Mouse (Mus musculus) heart, postnatal 10 days (tissue): ENCODE data around the gene Dynlrb1. TPM values are rescaled to one million over a fixed set of nuclear protein-coding genes. Genes with fewer than 3 reads are reported as not detected.

Experiments
- DNase-seq, 2 experiments: peaks; one replicate each; pipeline ENCODE4 v3.0.0; 2021
- intact Hi-C: fragments of 180-260 bp; cut with DNase I; formaldehyde crosslinking; loops from one replicate; pipeline ENCODE4 v1.15.1; 2025
- total RNA-seq, 2 experiments: library from RNA; stranded (reverse); gene quantifications; 2 replicates each; pipeline ENCODE4 v1.2.3; 2021

The Dynlrb1 gene
- 100 to 1,000 TPM; 201 to 224 TPM for total RNA-seq

DNA sequence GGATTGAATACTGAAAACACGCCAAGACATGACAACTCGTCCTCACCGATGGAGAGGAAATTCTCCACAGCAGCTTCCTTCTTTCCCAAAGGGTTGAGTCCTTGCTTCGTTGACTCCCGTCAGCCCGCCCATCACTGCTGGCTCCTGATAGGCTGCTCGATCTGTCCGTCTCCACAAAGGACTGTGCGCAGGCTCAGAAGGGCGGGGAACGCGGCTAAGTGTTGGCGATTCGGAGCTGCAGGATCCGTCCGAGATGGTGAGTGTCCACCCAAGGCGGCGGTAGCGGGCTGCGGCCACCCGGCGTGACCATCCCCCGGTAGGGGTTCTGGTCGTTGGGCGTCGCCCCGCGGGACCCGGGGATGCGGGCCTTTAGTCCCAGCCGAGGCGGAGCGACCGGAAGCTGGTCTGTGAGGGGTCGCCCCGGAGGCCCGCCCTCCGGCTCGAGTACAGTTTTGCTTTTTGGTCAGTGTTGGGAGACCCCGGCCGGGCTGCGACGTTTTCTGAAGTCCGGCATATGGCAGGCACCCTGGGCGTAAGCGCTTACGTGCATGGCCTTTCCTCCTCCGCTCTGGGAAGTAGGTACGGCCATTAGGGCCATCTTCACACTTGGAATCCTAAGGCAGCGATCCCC is at the start of gene Dynlrb1:
Gene Dynlrb1 (plus strand): TSS at position 172 of the 631 bp plus-strand sequence.
- peak; percentile 100 for DNase-seq
- intact Hi-C loops, result no loop called here

DNA sequence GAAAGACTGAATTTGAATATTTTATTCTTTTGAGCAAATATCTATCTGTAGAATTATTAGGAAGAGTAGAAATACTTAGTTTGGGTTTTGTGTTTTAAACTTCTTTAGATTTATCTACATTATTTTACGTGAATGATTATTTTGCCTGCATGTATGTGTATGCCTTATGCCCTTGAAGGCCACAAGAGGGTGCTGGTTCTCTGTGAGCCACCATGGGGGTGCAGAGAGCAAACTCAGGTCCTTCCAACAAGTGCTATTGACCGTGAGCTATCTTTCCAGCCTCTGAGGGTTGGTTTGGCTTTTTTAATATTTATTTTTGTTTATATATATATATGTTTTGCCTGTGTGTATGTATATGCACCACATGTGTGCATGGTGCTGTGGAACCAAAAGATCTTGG is 28.9 kb upstream of the Dynlrb1 start:
- peak; percentile 10 to 46 for DNase-seq
- intact Hi-C loops, result no loop called here

DNA sequence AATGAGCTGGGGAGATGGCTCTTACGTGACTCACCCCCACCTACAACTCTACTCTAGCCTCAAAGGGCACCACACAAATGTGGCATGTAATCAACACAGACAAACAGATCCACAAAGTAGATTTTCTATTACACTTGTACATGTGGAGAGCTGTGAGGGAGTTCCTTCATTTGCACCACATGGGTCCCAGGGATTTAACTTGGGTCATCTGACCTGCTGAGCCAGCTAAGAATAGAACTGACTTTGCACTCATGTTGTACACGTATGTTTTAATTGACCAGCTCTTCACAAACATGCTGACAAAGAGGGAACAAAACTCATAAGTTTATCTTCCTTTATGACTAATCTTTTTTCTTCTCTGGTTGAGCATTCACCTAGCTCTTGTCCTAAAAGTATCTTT is 13.2 kb upstream of the Dynlrb1 start:
- intact Hi-C loops, result no loop called here
- DNase-seq, result no peak

DNA sequence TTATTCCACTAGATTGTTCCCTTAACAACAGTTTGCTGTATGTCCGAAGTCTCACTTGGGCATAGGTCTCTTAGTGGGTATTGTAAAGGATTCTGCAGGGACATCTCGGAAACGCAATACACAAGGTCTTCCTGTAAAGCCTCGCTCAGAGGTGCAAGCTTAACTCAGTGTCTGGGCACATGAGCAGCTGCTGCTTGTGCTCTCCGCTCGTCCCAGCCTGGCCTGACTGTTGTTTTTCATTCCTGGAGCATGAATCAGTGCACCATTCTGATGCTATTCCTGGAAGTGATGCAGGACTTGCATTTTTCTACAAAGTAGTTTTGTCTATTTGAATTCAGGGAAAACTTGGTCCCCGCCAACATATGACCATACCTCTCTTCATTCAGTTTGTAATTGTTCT is 11.6 kb upstream of the Dynlrb1 start:
- intact Hi-C loops, result no loop called here
- peak; percentile 66 to 72 for DNase-seq

DNA sequence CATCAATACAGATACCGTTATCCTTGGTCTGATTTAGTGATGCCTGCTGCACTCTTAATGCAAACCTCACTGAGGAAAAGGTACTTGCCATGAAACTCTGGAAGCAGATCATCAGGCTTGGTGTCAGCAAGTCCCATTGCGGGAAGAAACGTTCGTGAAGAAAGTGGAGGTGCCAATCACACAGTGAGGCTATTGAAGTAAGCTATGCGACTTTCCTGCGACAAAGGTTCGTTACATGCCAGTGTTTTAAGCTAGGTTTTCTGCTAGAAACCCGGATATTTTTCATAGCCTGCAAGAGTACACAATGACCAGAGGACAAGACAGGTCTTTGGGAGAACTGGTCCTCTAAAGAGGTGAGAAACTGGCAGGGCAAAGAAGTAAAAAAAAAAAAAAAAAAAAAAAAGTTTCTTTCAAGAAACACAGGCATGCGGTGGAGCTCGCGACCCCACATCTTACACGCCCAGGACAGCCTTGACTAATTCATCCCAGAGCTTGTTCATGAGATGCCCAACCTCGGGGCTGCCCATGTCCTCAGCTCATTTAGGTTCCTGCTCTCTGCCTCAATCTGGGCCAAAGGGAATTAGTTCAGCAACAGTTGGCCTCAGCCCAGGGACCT is 479 bp upstream of the Dynlrb1 start:
- DNase-seq, result no peak

DNA sequence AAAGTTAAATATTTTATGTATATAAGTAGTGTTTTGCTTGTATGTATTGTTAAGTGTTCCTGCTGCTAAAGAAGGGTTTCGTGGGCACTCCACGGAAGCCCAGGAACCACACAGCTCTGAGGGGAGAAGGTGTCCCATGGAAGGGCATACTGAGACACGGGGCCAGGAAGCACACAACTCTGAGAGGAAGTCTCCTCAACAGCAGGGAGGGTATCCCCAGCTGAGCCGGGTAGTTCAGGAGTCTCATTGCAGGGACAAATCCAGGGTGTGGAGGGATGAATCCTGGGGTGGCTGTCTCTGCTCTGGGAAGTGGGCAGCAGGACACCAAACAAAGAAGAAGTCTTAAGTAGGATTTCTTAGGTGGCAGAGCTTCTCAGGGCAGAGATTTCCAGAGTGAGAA is 943 bp downstream of the Dynlrb1 start:
- peak in 1 of 2 experiments; percentile 20 for DNase-seq
- intact Hi-C loops, result no loop called here

More for the DNA sequence above, 479 bp upstream of the Dynlrb1 start:
- intact Hi-C loops, result loop anchor here (2.0 kb wide), 1 partner anchor 149 kb away; no protein-coding TSS in a partner anchor

DNA sequence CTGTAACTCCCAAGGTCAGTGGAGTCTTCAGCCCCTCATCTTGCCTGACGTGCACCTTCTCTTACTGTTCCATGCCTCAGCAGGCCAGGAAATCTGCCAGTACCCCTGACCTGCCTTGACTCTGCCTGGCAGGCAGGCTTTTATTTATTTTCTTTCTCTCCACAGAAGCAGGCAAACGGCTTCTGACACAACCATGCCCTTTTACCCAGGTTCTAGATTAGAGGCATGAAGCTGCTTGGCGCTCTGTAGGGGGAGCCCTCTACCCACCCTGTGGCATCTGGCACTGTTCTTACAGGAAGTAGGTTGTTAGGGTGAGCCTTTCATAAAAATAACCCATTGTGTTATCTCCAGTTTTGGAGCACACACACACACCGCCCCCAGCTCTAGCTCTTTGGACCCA is 4.6 kb downstream of the Dynlrb1 start:
- peak; percentile 45 to 53 for DNase-seq
- intact Hi-C loops, result no loop called here

DNA sequence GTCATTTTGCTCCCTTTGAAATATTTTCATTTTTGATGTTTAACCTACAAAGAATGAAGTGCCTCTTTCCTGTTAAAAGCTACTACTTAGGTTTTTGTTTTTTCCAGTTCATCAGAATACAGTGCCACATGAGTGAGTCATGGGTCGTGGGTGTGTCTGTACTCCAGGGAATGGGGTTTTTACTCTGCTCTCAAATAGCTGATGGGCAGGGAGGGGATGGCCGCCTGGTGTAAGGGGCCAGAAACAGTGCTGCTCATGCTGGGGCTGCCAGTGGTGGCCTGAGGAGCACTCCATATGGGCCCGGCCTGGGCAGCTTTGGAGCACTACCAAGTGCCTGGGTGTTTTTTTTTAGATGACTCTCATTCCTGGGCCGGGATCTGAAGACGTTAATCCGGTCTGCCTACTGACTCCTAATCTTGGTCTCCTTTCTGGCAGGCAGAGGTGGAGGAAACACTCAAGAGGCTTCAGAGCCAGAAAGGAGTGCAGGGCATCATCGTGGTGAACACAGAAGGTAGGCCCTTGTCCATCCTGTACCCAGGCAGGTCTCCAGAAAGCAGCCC is 6.0 kb downstream of the Dynlrb1 start:
- DNase-seq, result peak; percentile 36 to 41
- intact Hi-C loops, result no loop called here

DNA sequence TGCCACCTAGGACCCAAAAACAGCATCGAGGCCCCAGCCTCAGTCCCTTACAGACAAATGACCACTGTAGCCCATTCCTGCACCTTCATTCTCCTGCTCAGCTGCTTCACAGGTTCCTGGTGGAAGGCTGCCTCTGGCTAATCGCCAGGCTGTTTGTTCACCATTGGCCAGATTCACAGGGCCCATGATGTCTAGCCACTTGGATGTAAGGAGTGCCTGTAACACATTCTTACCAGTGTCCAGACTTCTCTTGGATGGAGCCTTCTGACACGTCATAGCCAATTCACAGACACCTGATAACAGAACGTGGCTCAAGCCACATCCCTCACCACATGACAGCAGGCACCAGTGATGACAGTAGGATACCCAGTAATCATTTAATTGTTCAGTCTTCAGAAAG is 9.9 kb downstream of the Dynlrb1 start:
- peak; percentile 11 to 41 for DNase-seq
- intact Hi-C loops, result no loop called here

DNA sequence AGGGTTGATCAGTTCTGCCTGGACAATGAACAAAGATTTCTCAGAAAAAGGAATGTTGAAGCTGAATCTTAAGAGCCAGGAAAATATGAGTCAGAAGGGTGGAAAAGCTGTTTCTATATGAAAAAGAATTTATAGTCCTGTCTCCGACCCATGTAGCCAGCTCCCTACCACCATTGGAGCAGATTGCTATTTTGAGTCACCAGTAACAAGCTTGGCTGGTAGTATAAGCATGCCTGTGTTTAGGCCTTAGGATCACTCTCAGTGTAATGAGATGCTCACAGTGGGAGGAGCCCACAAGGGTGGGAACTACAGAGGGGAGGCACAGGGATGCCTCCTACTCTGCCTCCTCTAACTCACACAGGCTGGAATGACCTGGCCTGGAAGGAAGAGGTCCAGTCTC is 11.9 kb downstream of the Dynlrb1 start:
- intact Hi-C loops, result no loop called here
- no peak for DNase-seq

DNA sequence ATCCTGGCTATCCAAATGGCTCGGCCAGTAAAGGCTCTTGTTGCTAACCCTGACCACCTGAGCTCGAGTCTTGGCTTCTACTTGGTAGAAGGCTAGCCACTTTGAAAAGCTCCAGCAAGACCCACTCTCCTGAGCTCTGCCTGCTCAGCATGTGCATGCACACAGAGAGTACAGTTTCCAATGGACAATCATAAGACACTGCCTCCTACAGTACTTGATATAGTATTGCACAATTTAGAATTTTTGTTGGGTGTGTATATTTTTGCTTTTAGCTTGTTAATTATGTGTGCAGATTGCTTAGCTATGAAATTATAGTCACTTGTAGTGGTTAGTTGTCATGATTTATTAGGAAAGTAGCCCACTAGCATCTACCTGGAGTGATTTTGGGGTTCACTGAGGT is 12.4 kb downstream of the Dynlrb1 start:
- intact Hi-C loops, result no loop called here
- DNase-seq, result no peak

DNA sequence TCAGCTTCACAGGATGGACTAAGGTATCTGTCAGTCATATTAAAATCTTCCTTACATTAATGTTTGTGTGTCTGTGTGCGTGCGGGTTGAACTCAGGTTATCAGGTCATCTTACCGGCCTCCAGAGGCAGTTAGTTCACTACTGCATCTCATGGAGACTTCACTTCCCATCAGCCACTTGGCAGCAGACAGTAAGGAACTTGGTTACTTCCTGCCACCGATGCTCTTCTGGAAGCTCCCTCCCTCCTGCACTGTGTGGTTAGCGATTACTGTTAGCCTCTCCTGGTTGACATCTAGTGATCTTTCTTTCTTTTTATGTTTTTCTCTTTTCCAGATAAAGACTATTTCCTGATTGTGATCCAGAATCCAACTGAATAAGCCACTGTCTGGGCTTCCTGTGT is 13.3 kb downstream of the Dynlrb1 start:
- intact Hi-C loops, result no loop called here
- DNase-seq, result no peak

DNA sequence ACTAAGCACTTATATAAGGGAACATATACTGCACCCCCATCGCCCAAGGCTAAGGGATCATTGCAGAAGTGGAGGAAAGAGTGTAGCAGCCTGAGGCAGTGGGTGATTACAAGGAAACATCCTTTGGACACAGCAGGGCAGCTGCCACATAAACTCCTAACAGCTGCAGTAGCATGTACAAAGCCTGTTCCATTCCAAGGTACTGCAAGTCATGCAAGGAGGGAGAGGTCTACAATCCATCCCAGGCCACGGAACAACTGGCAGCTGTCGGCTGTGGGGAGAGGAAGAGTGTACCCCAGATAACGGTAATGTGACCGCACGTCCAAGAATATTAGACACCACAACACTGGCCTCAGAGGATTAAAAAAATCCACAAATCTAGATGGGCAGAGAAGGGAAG is 29.2 kb downstream of the Dynlrb1 start:
- intact Hi-C loops, result no loop called here
- DNase-seq, result no peak

DNA sequence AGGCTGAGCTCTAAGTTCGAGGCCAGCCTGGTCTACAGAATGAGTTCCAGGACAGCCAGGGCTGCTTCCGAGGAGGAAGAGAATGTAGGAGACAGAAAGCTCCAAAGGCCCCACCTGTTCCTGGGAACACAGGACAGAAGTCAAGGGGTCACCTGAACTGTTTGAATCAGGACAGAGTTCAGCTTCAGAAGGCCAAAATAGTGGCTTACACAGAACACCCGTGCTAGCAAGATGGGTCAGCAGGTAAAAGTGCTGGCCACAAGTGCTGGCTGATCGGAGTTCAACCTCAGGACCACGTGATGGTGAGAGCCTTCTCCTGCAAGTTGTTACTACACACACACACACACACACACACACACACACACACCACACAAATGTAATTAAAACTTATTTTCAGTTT is 30.6 kb downstream of the Dynlrb1 start:
- DNase-seq, result no peak
- intact Hi-C loops, result no loop called here

DNA sequence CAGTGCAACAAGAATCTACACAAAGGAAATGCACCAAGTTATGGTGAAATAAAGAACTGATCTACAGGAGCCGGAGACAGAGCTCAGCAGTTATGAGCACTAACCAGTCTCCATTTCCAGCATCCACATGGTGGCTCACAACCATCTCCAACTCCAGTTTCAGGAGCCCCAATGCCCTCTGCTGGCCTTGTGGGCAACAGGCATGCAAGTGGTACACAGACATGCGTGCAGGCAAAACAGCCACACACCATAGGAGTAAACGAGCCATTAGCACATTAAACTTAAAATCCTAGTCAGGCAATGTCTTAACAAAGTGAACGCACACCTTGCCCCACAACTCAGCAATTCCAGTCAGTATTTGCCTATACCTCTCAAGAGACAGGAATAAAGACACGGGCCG is 35.6 kb downstream of the Dynlrb1 start:
- intact Hi-C loops, result no loop called here
- DNase-seq, result no peak

DNA sequence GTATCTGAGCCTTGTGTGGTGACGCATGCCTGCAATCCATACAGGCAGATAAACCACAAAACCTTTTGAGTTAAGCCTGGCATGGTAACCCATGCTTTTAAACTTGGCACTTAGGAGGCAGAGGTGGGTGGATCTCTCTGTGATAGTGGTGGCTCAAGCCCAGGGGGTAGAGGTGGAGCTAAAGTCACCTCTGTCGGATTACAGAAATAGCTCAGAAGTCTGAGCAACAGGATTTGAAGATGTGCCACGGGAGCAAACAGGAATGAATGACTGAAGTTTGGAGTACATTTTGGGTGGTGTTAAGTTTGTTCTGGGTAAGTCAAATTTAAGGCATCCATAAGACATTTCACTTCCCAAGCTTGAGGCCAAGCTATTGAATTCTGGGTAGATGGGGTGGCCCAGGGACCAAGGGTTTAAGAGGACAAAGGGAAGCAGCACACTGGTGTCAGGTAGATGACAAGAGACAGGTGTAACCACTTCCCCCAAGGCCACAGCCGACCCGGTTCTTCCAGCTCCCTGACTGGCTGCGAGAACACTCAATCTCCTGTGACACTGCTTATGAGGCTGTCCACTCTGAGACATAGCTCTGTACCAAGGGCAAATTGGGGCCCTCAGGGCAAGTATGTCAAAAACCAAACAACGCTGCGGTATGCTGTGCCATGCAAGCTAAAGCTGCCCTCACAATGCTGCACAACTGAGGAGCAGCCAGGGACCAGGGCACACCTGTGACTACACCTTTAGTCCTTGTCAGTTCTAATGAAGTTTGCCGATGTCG is 36.2 kb downstream of the Dynlrb1 start:
- no peak for DNase-seq
- intact Hi-C loops, result no loop called here

DNA sequence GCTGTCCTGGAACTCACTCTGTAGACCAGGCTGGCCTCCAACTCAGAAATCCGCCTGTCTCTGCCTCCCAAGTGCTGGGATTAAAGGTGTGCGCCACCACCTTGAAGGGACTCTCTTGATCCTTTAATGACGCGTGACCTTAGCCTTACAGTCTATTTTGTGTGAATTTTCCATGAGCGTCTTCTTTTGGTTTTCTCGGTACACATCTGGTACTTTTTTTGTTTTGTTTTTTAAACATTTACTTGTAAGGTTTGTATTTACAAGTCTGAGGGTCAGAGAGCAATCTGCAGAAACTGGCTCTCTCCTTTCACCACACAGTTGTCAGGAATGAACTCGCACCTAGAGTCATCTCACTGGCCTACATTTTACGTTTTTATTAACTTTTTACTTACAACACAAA is 37.3 kb downstream of the Dynlrb1 start:
- no peak for DNase-seq
- intact Hi-C loops, result no loop called here

DNA sequence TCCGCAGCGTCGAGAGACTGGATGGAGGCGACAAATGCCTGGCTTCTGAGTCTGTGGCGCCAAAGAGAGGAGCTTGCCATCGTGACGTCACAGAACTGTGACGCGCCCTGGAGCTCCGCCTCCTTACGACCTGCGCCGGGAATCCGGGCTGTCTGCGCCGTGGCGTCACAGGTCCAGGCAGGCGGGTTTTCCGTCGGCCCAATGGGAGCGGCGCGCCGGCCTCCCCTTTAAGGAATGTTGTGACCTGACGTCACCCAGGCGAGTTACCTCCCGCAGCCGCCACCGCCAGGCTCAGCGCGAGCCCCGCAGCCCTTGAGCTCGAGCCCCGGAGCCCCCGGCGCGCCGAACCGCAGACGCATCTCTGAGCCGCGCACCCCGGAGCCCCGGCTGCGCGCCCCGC is 39.9 kb downstream of the Dynlrb1 start, which contains the start of gene Map1lc3a:
Gene Map1lc3a (plus strand): TSS at position 103 of the 400 bp plus-strand sequence.
- peak; percentile 98 for DNase-seq
- intact Hi-C loops, result loop anchor here (5.0 kb wide), 1 partner anchor 106 kb away; the partner anchor contains the start of gene Trp53inp2

DNA sequence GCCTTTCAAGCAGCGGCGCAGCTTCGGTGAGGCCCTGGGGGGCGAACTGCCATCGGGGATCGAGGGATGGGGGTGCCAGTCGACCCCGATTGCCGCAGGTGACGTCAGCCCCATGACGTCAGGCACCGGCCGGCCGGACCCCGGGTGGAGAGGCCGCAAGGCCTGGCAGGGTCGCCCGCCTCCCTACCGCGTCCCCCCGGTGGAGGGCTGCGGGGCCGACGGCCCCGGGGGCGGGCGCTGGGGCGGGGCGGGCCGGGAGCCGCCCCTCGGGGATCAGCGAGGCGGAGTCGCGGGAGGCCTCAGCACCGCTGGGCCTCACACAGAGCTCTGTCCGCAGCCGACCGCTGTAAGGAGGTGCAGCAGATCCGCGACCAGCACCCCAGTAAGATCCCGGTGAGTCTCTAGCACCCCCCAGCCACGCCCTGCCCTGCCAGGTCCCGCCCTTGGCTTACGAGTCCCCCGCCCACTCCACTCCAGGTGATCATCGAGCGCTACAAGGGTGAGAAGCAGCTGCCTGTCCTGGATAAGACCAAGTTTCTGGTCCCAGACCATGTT is 40.4 kb downstream of the Dynlrb1 start:
- intact Hi-C loops, result loop anchor here (5.0 kb wide), 1 partner anchor 106 kb away; the partner anchor contains the start of gene Trp53inp2
- DNase-seq, result peak in 1 of 2 experiments; percentile 79

DNA sequence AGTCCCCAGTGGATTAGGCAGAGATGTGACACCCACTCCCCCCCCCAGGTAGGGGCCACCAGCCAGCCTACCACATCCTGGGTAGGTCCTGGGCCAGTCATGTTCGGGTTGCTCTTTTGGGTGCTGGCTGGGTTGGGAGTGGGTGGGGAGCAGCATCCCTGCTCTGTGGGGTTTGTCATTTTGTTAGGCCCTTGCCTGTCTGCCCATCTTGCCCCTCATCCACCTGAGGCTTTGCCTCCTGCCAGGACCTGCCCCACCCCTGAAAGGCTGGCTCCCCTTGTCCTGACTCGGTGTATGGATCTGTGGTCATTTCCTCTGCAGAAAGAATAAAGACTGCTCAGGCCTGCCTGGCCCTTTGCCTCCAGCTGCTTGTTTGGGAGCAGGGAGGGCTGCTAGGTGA is 41.4 kb downstream of the Dynlrb1 start:
- no peak for DNase-seq
- intact Hi-C loops, result loop anchor here (5.0 kb wide), 1 partner anchor 105 kb away; the partner anchor contains the start of gene Trp53inp2

DNA sequence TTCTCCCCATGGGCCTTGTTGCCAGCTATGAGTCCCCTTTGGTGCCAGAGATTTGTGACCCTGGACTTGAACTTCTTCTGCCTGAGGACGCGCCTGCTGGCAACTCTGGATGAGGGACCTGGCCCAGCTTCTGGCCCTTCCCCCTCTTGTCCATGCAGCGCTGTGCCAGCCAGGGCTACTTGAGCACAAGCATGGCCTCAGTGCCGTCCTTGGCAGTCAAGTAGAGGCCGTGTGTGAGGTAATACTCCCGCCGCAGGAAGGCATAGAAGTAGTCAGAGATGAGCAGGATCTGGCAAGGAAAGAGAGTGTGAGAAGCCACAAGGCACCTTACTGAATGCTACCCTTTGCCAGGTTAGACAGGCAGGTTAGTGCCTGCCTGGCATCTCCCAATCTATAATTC is 42.0 kb downstream of the Dynlrb1 start:
- DNase-seq, result peak; percentile 80 to 85
- intact Hi-C loops, result loop anchor here (5.0 kb wide), 1 partner anchor 104 kb away; the partner anchor contains the start of gene Trp53inp2
